Mouse (Mus musculus): ENCODE measurements around the gene Tal1. TPM values are rescaled to one million over a fixed set of nuclear protein-coding genes. Genes with fewer than 3 reads are reported as not detected.
A peak's percentile ranks its signal among the peaks of the same experiment; 100 is the strongest.

Tal1 gene
- polyA plus RNA-seq, 1 experiment from 2014 or later, result 8.3 TPM

DNA sequence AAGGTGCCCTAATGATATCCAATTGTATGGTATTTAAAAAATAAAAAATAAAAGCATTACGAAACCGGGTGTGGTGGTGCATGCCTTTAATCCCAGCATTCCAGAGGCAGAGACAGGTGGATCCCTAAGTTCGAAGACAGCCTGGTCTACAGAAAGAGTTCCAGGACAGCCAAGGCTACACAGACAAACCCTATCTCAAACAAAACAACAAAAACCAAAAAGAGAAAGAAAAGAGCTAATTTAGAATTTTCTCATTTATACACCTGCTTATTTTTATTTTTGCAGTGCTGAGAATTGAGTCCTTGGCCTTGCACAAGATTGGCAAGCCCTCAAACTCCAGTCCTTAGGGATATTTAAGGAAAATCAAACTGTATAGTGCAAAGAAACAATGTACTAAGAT is 535 bp upstream of the Tal1 start:
- ATAC-seq (ENCODE audit: insufficient number of reproducible peaks, low FRiP score), result no peak
- H3K36me3 ChIP-seq, result no peaks in the 10 kb centered on the region
- peaks cover 14% of the 10 kb centered on the region for H3K4me1 ChIP-seq (replicated peaks)
- no peak overlapping the region for H3K9ac ChIP-seq
- H3K4me3 ChIP-seq, result peak overlapping the region; percentile 57; the same call in 1 of the 2 replicates
- H3K4me2 ChIP-seq, result peak overlapping the region; percentile 74
- peak overlapping the region; percentile 89; the same call in 1 of the 2 replicates for H3K27ac ChIP-seq (ENCODE audit: poor library complexity, severe bottlenecking)
- H3K27me3 ChIP-seq (replicated peaks), result peaks cover 69% of the 10 kb centered on the region
- WGBS, result 26% methylated on average over 3 of the region's 3 CpGs
- no peaks in the 10 kb centered on the region for H3K9me3 ChIP-seq (replicated peaks)

DNA sequence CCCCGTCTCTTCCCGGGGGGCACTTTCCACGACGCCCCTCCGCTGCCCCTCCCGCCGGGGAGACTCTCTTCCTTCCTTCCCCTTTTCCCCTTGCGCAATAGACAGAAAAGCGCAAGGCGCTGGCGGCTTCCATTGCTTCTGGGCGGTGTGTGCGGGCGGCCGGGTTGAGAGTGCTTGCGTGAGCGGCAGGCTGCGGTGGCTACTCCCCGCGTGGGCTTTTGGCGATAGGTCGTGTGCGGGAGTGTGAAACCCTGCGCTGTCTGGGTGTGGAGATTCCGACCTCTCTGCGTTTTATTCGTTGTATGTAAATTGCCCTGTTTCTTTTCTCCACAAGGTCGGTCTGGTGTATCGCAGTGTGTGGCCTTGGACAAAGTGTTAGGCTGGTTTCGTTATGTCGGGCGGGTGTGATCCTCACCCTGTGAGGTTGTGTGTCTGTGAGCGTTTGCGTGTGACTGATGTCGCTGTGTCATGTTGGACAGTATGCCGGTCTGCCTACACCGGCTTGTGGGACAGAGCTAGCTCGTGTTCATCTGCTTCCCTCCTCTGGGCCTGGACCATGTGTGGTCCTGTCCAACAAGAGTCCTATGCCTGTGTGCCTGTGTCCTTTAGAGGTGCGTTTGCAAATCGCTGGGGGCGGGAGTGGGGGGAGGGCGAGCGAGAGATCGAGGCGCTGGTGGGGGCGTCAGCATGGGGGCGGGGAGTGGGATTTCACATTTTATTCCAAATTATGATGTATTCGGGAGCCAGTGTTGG is 871 bp downstream of the Tal1 start:
- WGBS, result 1% methylated on average over 48 of the region's 48 CpGs

DNA sequence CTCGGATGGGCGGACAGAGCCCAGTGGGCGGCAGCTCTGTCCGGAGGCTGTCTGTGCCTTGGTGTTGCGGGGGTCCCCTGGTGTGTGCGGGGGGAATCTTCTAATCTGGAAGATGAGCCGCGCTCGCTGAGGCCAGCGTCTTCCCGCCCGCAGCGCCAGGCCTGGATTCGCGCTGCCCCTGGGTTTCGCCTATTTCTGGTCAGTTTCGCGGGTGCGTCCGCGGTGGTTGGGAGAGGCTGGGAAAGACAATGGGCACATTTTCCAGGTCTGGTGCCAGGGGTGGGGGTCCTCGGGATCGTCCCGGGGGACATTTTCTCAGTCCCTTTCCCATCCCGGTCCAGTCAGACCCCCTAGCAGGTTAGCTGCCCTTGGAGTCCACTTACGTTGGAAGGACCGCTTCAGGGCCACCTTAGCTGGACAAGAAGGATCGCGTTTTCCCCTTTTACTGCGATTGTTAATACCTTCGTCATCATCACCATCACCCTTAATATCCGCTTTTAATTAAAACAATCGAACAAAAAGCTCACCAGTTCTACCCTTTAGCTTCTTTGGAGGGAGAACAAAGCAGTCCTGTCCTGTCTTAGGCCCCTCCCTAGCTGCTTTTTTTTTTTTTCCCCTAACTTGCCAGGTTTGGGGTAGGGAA is 1.6 kb downstream of the Tal1 start:
- Histone ChIP-seq H3K27me3 (replicated peaks) (peaks cover 67% of the 10 kb centered on the region), H3K9ac (peak overlapping the region; percentile 74), H3K4me3 (peak overlapping the region; percentile 57), H3K4me1 (replicated peaks) (peaks cover 14% of the 10 kb centered on the region), H3K4me2 (peak overlapping the region; percentile 74), H3K36me3 (no peaks in the 10 kb centered on the region), H3K9me3 (replicated peaks) (no peaks in the 10 kb centered on the region), H3K27ac (ENCODE audit: poor library complexity, severe bottlenecking) (peak overlapping the region; percentile 89)
- ATAC-seq (ENCODE audit: insufficient number of reproducible peaks, low FRiP score), result 0 out of 2 replicates have a peak, but pooled peaks have one; percentile 5
- WGBS, result under 1% methylated on average over 33 of the region's 33 CpGs

More for the DNA sequence above, 871 bp downstream of the Tal1 start:
- Histone ChIP-seq H3K36me3 (no peaks in the 10 kb centered on the region), H3K4me1 (replicated peaks) (peaks cover 12% of the 10 kb centered on the region), H3K9me3 (replicated peaks) (no peaks in the 10 kb centered on the region), H3K27me3 (replicated peaks) (peaks cover 67% of the 10 kb centered on the region), H3K4me2 (peak overlapping the region; percentile 74), H3K27ac (ENCODE audit: poor library complexity, severe bottlenecking) (peak overlapping the region; percentile 89), H3K9ac (peak overlapping the region; percentile 74), H3K4me3 (peak overlapping the region; percentile 57)
- ATAC-seq (ENCODE audit: insufficient number of reproducible peaks, low FRiP score), result peak; percentile 46

DNA sequence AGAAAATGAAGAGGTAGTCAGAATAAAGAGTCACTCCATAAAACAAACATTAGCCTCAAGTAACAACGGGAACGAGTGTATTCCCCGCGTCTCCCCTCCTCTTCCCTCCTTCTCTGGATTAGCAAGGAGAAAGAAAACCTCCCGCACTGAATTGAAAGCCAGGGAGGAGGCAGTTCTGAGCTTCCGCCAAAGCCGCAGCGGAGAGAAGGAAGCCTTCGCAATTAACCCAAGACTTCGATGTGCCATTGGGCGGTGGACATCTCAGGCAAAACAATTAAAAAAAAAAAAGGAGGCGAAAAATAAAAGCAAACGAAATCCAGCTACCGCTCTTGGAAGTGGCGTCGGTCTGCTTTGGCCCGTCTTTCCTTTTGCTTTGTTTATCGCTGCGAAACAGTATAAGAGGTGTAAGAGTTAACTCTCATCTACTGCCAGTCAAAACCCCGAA is 2.1 kb downstream of the Tal1 start:
- ATAC-seq (ENCODE audit: insufficient number of reproducible peaks, low FRiP score), result no peak
- H3K4me1 ChIP-seq (replicated peaks), result peaks cover 16% of the 10 kb centered on the region
- H3K9me3 ChIP-seq (replicated peaks), result no peaks in the 10 kb centered on the region
- H3K9ac ChIP-seq, result peak overlapping the region; percentile 74
- peak overlapping the region; percentile 57 for H3K4me3 ChIP-seq
- peak overlapping the region; percentile 89 for H3K27ac ChIP-seq (ENCODE audit: poor library complexity, severe bottlenecking)
- peaks cover 64% of the 10 kb centered on the region for H3K27me3 ChIP-seq (replicated peaks)
- H3K36me3 ChIP-seq, result no peaks in the 10 kb centered on the region
- WGBS, result 2% methylated on average over 20 of the region's 20 CpGs
- H3K4me2 ChIP-seq, result peak overlapping the region; percentile 74

DNA sequence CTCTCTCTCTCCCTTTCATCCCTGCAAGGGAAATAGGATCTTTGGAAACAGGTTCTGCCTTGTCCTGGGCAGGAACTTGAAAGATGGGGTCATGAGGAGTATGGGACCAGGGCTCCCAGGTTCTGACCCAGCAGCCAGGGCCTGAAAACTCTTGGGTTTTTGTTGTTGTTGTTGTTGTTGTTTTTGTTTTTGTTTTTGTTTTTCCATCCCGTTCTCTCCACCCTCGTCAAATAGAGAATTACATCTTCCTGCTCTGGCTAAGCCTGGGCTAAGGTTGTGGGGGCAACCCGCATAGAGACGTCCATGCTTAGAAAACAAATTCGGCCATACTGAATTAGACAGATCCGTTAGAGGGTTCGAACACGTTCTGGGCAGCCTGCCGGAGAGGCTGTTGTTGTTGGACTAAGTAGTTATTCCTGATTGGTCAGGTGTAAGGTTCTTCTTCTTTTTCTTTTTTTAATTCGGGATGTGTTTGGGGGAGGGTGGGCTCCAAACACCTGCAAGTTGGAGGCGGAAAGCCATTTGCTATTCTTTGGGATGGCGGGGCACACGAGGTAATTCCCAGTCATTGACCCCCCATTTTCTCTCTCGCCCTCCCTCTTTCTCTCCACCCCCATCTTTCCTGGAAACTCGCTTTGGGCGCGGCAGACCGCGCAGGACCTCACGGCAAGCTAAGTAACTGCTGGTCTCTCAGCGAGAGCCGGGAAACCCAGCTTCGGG is 2.8 kb downstream of the Tal1 start:
- Histone ChIP-seq H3K27ac (ENCODE audit: poor library complexity, severe bottlenecking) (peak overlapping the region; percentile 89), H3K4me3 (peak overlapping the region; percentile 57), H3K4me1 (replicated peaks) (peaks cover 23% of the 10 kb centered on the region), H3K27me3 (replicated peaks) (peaks cover 68% of the 10 kb centered on the region), H3K4me2 (peak overlapping the region; percentile 74), H3K9me3 (replicated peaks) (no peaks in the 10 kb centered on the region), H3K9ac (peak overlapping the region; percentile 74), H3K36me3 (no peaks in the 10 kb centered on the region)
- WGBS, result 3% methylated on average over 23 of the region's 23 CpGs
- 0 out of 2 replicates have a peak, but pooled peaks have one; percentile 4 for ATAC-seq (ENCODE audit: insufficient number of reproducible peaks, low FRiP score)

DNA sequence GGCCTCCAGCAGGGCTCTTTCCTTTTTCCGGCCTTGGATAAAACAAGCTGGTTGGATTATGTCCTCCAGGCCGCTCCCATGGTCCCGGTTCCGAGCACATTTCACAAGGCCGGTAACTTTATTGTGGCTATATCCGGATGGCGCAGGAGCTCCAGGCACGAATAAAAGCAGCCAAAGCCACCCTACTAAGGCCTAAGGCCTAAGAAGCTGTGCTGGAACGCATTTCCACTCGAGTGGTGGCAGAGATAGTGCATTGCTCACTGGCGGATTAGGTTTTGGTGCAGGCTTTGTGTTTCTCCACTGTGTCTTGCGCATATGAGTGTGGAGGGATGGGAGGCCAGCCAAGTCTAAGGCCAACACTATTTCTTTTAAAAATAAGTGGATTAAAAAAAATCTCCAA is 3.6 kb downstream of the Tal1 start:
- Histone ChIP-seq H3K27me3 (replicated peaks) (peaks cover 73% of the 10 kb centered on the region), H3K9ac (peak overlapping the region; percentile 74), H3K36me3 (no peaks in the 10 kb centered on the region), H3K4me1 (replicated peaks) (peaks cover 24% of the 10 kb centered on the region), H3K9me3 (replicated peaks) (no peaks in the 10 kb centered on the region), H3K4me2 (peak overlapping the region; percentile 74), H3K27ac (ENCODE audit: poor library complexity, severe bottlenecking) (peak overlapping the region; percentile 89), H3K4me3 (peak overlapping the region; percentile 57)
- ATAC-seq (ENCODE audit: insufficient number of reproducible peaks, low FRiP score), result no peak
- 3% methylated on average over 12 of the region's 12 CpGs for WGBS

DNA sequence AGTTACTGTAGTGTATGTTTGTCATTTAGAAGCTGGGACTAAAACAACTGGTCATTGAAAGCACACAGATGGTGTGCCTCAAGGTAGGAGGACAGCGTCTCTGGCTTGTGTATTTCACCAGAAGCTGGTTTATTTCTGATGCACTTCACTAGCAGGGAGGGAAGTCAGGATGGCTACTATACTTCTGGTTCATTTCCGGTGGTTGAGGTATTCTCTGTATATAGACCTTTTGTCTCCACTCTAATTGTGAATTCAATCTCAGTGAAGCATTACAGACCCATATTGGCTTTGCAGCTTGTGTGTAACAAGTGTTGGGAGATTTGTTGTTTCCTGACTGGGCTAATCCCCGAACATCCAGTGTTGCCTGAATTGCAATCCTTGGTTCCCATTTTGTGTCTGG is 4.5 kb downstream of the Tal1 start:
- Histone ChIP-seq H3K4me1 (replicated peaks) (peaks cover 24% of the 10 kb centered on the region), H3K4me2 (peak overlapping the region; percentile 74), H3K27ac (ENCODE audit: poor library complexity, severe bottlenecking) (peak overlapping the region; percentile 89; the same call in 1 of the 2 replicates), H3K9me3 (replicated peaks) (no peaks in the 10 kb centered on the region), H3K36me3 (no peaks in the 10 kb centered on the region), H3K9ac (peak overlapping the region; percentile 74), H3K27me3 (replicated peaks) (peaks cover 72% of the 10 kb centered on the region), H3K4me3 (peak overlapping the region; percentile 57)
- ATAC-seq (ENCODE audit: insufficient number of reproducible peaks, low FRiP score), result no peak
- 17% methylated on average over 3 of the region's 3 CpGs for WGBS

DNA sequence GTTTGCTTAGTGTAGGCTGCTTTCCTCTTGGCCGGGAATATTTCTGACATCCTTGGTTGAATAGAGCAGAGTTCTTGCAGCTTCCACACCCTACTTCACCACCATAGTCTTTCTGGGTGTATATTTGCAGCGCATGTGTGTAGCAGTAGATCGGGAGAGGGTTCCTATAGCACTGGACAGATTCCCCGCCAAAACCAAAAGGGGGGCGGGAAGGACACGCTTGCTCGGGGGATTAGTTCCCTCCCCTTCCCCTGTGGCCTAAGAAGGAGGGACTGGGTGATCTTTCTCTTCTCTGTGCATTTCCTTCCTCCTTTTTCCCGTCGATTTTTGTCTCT is 6.3 kb downstream of the Tal1 start:
- Histone ChIP-seq H3K36me3 (no peaks in the 10 kb centered on the region), H3K9me3 (replicated peaks) (no peaks in the 10 kb centered on the region), H3K9ac (peak overlapping the region; percentile 66), H3K27me3 (replicated peaks) (peaks cover 78% of the 10 kb centered on the region), H3K4me3 (peak overlapping the region; percentile 57), H3K27ac (ENCODE audit: poor library complexity, severe bottlenecking) (peak overlapping the region; percentile 46), H3K4me1 (replicated peaks) (peaks cover 16% of the 10 kb centered on the region), H3K4me2 (peak overlapping the region; percentile 86)
- no peak for ATAC-seq (ENCODE audit: insufficient number of reproducible peaks, low FRiP score)
- WGBS, result 2% methylated on average over 9 of the region's 9 CpGs

DNA sequence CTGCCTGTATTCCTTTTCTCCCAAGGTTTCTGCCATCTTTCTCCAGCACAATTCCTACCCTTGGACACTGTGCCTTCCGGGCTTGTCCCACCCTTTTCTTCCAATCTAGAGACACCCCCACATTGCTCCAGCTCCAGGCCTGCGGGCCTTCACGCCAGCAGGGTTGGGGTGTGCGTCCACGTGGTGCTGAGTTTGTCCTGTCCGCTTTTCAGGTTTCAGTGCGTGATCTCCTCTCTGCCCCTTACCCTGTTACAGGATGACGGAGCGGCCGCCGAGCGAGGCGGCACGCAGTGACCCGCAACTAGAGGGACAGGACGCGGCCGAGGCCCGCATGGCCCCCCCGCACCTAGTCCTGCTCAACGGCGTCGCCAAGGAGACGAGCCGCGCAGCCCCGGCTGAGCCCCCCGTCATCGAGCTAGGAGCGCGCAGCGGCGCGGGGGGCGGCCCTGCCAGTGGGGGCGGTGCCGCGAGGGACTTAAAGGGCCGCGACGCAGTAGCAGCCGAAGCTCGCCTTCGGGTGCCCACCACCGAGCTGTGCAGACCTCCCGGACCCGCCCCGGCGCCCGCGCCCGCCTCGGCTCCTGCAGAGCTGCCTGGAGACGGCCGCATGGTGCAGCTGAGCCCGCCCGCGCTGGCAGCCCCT is 6.8 kb downstream of the Tal1 start:
- Histone ChIP-seq H3K4me3 (peak overlapping the region; percentile 57), H3K27ac (ENCODE audit: poor library complexity, severe bottlenecking) (peak overlapping the region; percentile 46)
- WGBS, result under 1% methylated on average over 55 of the region's 58 CpGs

DNA sequence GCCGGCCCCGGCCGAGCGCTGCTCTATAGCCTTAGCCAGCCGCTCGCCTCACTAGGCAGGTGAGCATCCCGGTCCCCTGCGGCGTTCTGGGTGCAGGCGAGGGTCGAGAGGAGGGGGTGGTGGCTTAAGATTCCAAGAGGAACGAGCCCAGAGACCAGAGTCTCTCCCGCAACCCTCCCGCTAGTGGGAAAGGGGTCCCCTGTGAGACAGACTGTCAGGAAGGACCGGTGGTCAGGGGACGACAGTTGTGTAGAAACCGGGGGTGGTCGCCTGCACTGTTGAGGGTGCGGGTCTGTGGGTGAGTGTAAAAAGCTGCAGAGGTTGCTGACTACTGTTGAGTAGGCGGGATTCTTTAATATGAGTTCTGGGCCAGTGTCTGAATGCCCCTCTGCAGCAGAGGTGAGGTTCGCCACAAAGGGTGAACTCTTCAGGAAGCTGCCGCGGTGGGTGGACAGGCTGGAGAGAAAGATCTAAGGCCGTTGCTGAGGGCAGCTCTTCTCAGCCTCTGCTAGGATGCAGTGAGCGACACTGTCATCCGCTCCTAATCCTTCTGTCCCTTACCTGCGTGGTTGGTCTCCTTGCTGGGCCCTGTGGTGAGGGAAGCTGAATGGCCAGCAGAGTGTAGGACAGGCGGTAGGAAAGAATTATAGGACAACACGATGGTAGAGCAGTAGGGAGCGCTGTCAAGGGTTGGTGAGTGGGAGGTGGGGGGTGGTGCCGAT is 7.5 kb downstream of the Tal1 start:
- 0 out of 2 replicates have a peak, but pooled peaks have one; percentile 0 for ATAC-seq (ENCODE audit: insufficient number of reproducible peaks, low FRiP score)
- Histone ChIP-seq H3K4me3 (peak overlapping the region; percentile 57), H3K27ac (ENCODE audit: poor library complexity, severe bottlenecking) (no peak overlapping the region), H3K27me3 (replicated peaks) (peaks cover 90% of the 10 kb centered on the region), H3K9me3 (replicated peaks) (no peaks in the 10 kb centered on the region), H3K4me2 (peak overlapping the region; percentile 86), H3K36me3 (peaks cover 7% of the 10 kb centered on the region; the same call in 1 of the 2 replicates), H3K9ac (peak overlapping the region; percentile 66), H3K4me1 (replicated peaks) (peaks cover 16% of the 10 kb centered on the region)
- WGBS, result 3% methylated on average over 31 of the region's 31 CpGs

More for the DNA sequence above, 6.8 kb downstream of the Tal1 start:
- H3K9me3 ChIP-seq (replicated peaks), result no peaks in the 10 kb centered on the region
- H3K4me1 ChIP-seq (replicated peaks), result peaks cover 16% of the 10 kb centered on the region
- H3K27me3 ChIP-seq (replicated peaks), result peaks cover 83% of the 10 kb centered on the region
- peak overlapping the region; percentile 66 for H3K9ac ChIP-seq
- H3K4me2 ChIP-seq, result peak overlapping the region; percentile 86
- 0 out of 2 replicates have a peak, but pooled peaks cover under 1% of the 10 kb centered on the region for H3K36me3 ChIP-seq
- peak; percentile 83 for ATAC-seq (ENCODE audit: insufficient number of reproducible peaks, low FRiP score)

Measured in heart, embryonic 12.5 days (tissue).